Mouse (Mus musculus) G1E (cell line): ENCODE results near the gene Tbk1.

ENCODE experiments used
- GATA1 ChIP-seq: IDR thresholded peaks from 2 replicates; pipeline ENCODE4 v1.6.1; 2012; ENCODE audit warnings: borderline replicate concordance, low read length, inconsistent platforms, mixed read lengths
- TAL1 ChIP-seq: conservative IDR thresholded peaks from 2 replicates; pipeline ENCODE4 v1.6.1; 2012; ENCODE audit warnings: low read depth, low read length, inconsistent platforms, mixed read lengths

- TF ChIP-seq TAL1: no peak
- no peak for TF ChIP-seq GATA1
These were observed 87.5 kb downstream of the Tbk1 start for GRCm38 (mm10) chr10:121499063-121499462.
